Mouse (Mus musculus) bone marrow macrophage, adult 2 months (primary cell): ENCODE data around the gene Rfx8.

Experiments
- CTCF ChIP-seq: IDR thresholded peaks from 2 replicates; pipeline ENCODE4 v1.5.1; 2012; ENCODE audit warnings: low read depth, mild to moderate bottlenecking, low read length, moderate library complexity
- POLR2A ChIP-seq: IDR thresholded peaks from 2 replicates; pipeline ENCODE4 v1.6.1; 2012; ENCODE audit warnings: mild to moderate bottlenecking, low read depth, low read length, borderline replicate concordance

DNA sequence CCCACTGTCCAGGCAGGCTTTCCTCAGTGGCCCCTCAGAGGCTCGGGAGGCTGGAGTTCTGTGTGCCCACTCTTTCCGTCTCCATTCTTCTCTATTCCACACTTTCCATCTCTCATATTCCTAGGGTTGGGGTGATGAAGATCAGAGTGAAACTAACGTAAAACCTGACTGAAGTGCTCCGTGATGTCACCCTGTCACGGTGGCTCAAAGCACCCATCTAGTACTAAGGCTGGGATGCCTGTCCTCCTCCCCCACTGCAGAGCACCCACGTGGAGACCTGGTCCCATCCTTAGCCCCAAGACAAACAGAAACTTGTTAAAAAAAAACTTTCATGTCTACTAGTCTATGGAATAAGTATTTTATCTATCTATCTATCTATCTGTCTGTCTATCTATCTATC lies 14.1 kb upstream of the Rfx8 start:
- no peak for TF ChIP-seq CTCF
- TF ChIP-seq POLR2A = no peak
